Mouse (Mus musculus): ENCODE measurements around the gene Pgm2. TPM values are rescaled to one million over a fixed set of nuclear protein-coding genes. Genes with fewer than 3 reads are reported as not detected.

The Pgm2 gene
- polyA plus RNA-seq, 1 experiment = not detected

DNA sequence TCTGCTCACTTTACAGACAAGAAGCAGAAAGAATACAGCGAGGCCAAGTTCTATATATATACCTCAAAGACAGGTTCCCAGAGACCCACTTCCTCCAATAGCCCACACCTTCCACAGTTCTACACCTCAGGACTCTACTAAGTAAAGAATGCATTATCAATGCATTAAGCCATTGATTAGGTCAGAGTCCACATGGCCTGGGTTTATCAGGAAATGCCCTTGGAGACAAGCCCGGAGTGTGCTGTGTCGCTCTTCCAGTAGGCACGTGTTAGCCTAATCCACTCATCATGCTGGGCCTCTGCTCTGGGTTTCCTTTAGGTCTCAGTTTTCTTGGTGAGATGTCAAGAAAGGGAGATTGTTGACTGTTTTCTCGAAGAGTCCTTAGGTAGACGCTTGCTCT, 21.5 kb downstream of the Pgm2 start:
- no peaks in the 10 kb centered on the region for H3K4me1 ChIP-seq (ENCODE audit: control insufficient read depth, insufficient read depth, low read length)
- no peak overlapping the region for H3K4me3 ChIP-seq (ENCODE audit: insufficient read depth, low read depth, low read length)
- WGBS = 96% methylated on average over 6 of the region's 6 CpGs
- TF ChIP-seq POLR2A (IDR thresholded peaks at IDR 0.05; ENCODE audit: insufficient read depth, low read depth, low read length) = no peak
- H3K27ac ChIP-seq (ENCODE audit: insufficient read depth, low read depth, low read length) = no peak overlapping the region

DNA sequence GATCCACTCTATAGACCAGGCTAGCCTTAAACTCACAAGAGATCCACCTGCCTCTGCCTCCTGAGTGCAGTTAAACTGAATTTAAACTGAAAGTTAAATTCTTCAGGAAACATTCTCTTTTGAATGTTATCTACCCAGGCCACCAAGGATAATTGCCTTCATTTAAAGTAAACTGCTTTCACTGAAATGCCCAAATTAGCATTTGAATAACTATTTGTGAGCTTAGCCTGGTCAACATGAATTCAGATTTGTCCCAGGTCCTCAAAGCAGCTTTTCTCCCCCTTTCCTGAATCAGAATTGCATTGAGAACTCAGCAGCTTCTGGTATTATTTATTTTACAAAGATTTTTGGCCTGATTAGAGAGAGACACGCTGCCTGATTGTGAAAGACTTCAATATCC, 24.4 kb downstream of the Pgm2 start:
- no peak overlapping the region for H3K4me3 ChIP-seq (ENCODE audit: insufficient read depth, low read depth, low read length)
- TF ChIP-seq CTCF (IDR thresholded peaks at IDR 0.05; ENCODE audit: insufficient read depth, low read depth, low read length) (no peak), POLR2A (IDR thresholded peaks at IDR 0.05; ENCODE audit: insufficient read depth, low read depth, low read length) (no peak)
- no peak overlapping the region for H3K27ac ChIP-seq (ENCODE audit: insufficient read depth, low read depth, low read length)
- no peaks in the 10 kb centered on the region for H3K4me1 ChIP-seq (ENCODE audit: control insufficient read depth, insufficient read depth, low read length)
- WGBS = 53% methylated on average over 1 of the region's 1 CpGs

DNA sequence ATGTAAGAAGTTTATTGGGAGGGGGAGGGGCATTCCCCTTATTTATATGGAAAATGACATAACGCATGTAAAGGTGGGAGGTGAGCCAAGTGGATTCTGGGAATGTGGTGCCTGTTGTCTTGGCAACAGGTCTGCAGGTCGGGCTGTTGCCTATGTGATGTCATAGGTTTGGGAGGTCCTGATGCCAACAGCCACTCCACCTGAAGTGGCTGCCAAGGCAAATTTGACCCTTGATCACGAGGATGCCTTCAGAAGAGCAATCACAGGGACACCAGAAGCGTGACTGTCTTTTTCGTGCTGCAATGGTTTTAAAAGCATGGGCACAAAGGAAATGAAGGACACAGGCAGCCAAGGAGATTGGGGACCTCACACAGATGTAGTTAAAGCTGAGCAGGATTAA, 33.0 kb downstream of the Pgm2 start:
- Histone ChIP-seq H3K4me3 (ENCODE audit: insufficient read depth, low read depth, low read length) (no peak overlapping the region), H3K4me1 (ENCODE audit: control insufficient read depth, insufficient read depth, low read length) (no peaks in the 10 kb centered on the region), H3K27ac (ENCODE audit: insufficient read depth, low read depth, low read length) (no peak overlapping the region)
- TF ChIP-seq CTCF (IDR thresholded peaks at IDR 0.05; ENCODE audit: insufficient read depth, low read depth, low read length) = no peak
- TF ChIP-seq POLR2A (IDR thresholded peaks at IDR 0.05; ENCODE audit: insufficient read depth, low read depth, low read length) = no peak
- 79% methylated on average over 5 of the region's 5 CpGs for WGBS

DNA sequence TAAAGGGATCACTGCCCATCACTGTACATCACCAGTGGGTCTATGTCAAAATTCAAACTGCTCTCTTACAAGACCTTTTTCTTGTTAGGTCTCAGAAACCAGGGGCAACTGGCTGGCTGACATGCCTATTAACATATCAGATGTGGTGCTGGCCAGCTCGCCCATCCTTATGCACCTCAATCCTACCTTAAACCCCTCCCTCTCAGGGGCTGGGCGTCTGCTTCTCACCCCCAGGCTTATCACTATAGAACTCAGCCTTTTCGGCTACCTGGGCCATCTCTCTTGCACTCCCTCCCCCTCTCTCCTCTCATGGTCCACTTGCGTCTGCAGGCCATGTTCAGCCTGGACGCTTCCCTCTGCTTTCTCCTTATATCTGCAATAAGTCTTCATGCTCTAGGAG, 38.8 kb downstream of the Pgm2 start:
- Histone ChIP-seq H3K4me1 (ENCODE audit: control insufficient read depth, insufficient read depth, low read length) (no peaks in the 10 kb centered on the region), H3K4me3 (ENCODE audit: insufficient read depth, low read depth, low read length) (no peak overlapping the region), H3K27ac (ENCODE audit: insufficient read depth, low read depth, low read length) (no peak overlapping the region)
- 92% methylated on average over 5 of the region's 5 CpGs for WGBS
- no peak for TF ChIP-seq POLR2A (IDR thresholded peaks at IDR 0.05; ENCODE audit: insufficient read depth, low read depth, low read length)
- no peak for TF ChIP-seq CTCF (IDR thresholded peaks at IDR 0.05; ENCODE audit: insufficient read depth, low read depth, low read length)

DNA sequence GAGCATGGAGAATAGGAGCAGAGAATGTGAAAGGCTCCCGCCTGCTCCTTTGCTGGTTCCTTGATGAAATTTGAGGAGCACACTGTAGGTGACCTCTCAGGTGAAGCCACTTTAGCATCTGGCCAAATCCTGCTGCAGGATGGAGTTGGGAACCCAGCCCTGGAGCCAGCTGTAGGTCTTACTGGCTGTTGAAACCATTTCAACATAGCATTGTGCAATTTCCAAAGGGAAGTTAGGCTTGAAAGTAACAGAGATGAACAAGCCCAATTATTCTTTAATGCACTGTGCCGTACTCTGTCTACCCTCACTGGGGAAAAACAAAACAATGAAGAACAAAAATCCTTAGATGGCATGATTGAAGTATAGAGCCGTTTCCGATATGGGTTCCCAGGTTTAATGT, 41.2 kb downstream of the Pgm2 start:
- no peak for TF ChIP-seq POLR2A (IDR thresholded peaks at IDR 0.05; ENCODE audit: insufficient read depth, low read depth, low read length)
- TF ChIP-seq CTCF (IDR thresholded peaks at IDR 0.05; ENCODE audit: insufficient read depth, low read depth, low read length) = no peak
- Histone ChIP-seq H3K27ac (ENCODE audit: insufficient read depth, low read depth, low read length) (no peak overlapping the region), H3K4me3 (ENCODE audit: insufficient read depth, low read depth, low read length) (no peak overlapping the region), H3K4me1 (ENCODE audit: control insufficient read depth, insufficient read depth, low read length) (no peaks in the 10 kb centered on the region)
- 92% methylated on average over 4 of the region's 4 CpGs for WGBS

DNA sequence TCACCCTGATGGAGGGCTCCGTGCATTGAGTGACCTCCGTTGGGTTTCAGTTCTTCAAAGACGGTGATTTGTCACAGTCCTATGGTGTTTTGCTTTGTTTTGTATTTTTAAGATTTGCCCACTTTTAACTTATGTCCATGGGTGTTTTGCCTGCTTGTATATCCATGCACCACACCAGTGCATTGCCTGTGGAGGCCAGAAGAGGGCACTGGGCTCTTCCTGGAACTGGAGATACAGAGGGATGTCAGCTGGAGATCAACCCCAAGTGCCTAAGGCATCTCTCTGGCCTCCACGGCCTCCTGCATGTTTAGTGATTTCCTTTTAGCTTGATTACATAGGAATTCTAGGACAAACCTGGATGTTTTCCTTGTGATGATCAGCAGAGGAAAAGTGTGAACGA, 43.6 kb downstream of the Pgm2 start:
- TF ChIP-seq CTCF (IDR thresholded peaks at IDR 0.05; ENCODE audit: insufficient read depth, low read depth, low read length) = no peak
- no peak for TF ChIP-seq POLR2A (IDR thresholded peaks at IDR 0.05; ENCODE audit: insufficient read depth, low read depth, low read length)
- Histone ChIP-seq H3K4me3 (ENCODE audit: insufficient read depth, low read depth, low read length) (no peak overlapping the region), H3K4me1 (ENCODE audit: control insufficient read depth, insufficient read depth, low read length) (no peaks in the 10 kb centered on the region), H3K27ac (ENCODE audit: insufficient read depth, low read depth, low read length) (no peak overlapping the region)
- WGBS = 78% methylated on average over 5 of the region's 5 CpGs

DNA sequence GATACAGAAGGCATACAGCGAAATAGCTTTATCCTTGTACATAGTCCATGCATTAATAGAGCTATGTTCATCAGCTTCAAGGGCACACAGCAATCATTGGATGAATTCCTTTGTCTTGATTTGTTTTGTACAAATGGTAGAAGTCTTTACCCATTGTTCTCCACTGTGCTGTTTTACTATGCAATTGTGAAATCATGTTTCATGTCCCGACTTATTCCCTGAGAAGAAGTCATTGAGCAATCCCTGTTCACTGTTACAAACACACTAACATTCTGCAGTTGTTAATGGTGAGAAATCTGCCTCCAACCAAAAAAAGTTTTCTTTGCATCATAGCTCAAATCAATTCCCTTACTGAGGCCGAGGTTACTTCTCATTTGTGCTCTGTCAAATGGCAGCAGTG, 47.5 kb downstream of the Pgm2 start:
- WGBS = 83% methylated on average over 3 of the region's 3 CpGs
- Histone ChIP-seq H3K4me3 (ENCODE audit: insufficient read depth, low read depth, low read length) (no peak overlapping the region), H3K27ac (ENCODE audit: insufficient read depth, low read depth, low read length) (no peak overlapping the region), H3K4me1 (ENCODE audit: control insufficient read depth, insufficient read depth, low read length) (no peaks in the 10 kb centered on the region)
- no peak for TF ChIP-seq CTCF (IDR thresholded peaks at IDR 0.05; ENCODE audit: insufficient read depth, low read depth, low read length)
- no peak for TF ChIP-seq POLR2A (IDR thresholded peaks at IDR 0.05; ENCODE audit: insufficient read depth, low read depth, low read length)

DNA sequence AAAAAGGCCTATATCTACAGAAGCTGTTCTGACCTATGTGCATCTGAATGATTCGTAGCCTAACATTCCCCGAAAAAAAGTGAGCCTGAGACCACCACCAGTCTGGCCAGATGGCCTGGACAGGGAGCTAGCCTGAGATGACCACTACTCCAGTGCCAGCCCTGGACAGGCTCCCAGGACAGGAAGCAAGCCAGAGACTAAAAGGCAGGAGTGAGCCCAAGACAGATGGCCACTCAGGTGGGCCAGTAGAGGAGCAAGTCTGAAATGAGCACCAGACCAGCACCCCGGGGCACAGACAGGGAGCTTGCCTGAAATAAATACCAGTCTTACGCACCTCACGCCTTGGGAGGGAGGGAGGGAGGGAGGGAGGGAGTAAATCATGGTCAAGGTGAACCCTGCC, 51.6 kb downstream of the Pgm2 start:
- Histone ChIP-seq H3K4me1 (ENCODE audit: control insufficient read depth, insufficient read depth, low read length) (no peaks in the 10 kb centered on the region), H3K27ac (ENCODE audit: insufficient read depth, low read depth, low read length) (no peak overlapping the region), H3K4me3 (ENCODE audit: insufficient read depth, low read depth, low read length) (no peak overlapping the region)
- 92% methylated on average over 5 of the region's 5 CpGs for WGBS
- no peak for TF ChIP-seq POLR2A (IDR thresholded peaks at IDR 0.05; ENCODE audit: insufficient read depth, low read depth, low read length)
- TF ChIP-seq CTCF (IDR thresholded peaks at IDR 0.05; ENCODE audit: insufficient read depth, low read depth, low read length) = no peak

DNA sequence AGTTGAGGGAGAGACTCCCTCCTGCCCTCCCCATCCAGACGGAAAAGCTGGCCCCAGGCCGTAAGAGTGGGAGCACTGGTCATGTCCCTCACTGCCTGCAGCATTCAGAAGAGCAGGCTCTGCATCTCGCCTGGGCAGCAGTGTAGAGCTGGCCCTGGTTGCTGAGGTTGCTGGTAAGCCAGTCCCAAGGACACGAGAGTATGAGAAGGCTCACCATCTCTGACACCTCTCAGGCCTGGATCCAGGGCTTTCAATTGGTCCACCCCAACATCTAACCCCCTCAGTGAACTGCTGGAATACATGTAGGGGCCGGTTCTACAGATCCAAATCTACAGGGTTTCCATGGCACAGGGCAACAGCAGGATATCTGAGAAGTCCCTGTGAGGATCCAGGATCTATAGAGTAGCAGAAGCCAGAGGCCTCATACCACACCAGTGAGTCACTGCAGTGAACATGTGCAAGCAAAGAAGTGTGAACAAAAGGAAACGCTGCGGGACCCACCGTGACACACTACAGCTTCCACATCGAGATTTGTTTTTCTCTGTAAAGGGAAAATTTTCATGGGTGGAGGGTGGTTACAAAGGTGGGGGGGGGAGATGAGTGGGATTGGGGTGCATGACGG, 53.7 kb downstream of the Pgm2 start:
- no peak overlapping the region for H3K4me3 ChIP-seq (ENCODE audit: insufficient read depth, low read depth, low read length)
- TF ChIP-seq CTCF (IDR thresholded peaks at IDR 0.05; ENCODE audit: insufficient read depth, low read depth, low read length) (no peak), POLR2A (IDR thresholded peaks at IDR 0.05; ENCODE audit: insufficient read depth, low read depth, low read length) (no peak)
- WGBS = 84% methylated on average over 10 of the region's 10 CpGs
- no peaks in the 10 kb centered on the region for H3K4me1 ChIP-seq (ENCODE audit: control insufficient read depth, insufficient read depth, low read length)
- H3K27ac ChIP-seq (ENCODE audit: insufficient read depth, low read depth, low read length) = no peak overlapping the region
